Mouse (Mus musculus) C2C12 (cell line): ENCODE data around the gene Cabp1.

Source experiments
- CTCF ChIP-seq: IDR thresholded peaks from one replicate; pipeline ENCODE4 v1.5.1; 2011; ENCODE audit not compliant: control insufficient read depth, insufficient read depth, insufficient read length
- FOSL1 ChIP-seq: IDR thresholded peaks from one replicate; pipeline ENCODE4 v1.8.0; 2011; ENCODE audit warnings: mild to moderate bottlenecking, low read length; ENCODE audit not compliant: poor library complexity, insufficient read depth, severe bottlenecking
- USF1 ChIP-seq: IDR thresholded peaks from one replicate; pipeline ENCODE4 v1.6.1; 2011; ENCODE audit warnings: low read depth, mild to moderate bottlenecking, control low read depth, moderate library complexity

DNA sequence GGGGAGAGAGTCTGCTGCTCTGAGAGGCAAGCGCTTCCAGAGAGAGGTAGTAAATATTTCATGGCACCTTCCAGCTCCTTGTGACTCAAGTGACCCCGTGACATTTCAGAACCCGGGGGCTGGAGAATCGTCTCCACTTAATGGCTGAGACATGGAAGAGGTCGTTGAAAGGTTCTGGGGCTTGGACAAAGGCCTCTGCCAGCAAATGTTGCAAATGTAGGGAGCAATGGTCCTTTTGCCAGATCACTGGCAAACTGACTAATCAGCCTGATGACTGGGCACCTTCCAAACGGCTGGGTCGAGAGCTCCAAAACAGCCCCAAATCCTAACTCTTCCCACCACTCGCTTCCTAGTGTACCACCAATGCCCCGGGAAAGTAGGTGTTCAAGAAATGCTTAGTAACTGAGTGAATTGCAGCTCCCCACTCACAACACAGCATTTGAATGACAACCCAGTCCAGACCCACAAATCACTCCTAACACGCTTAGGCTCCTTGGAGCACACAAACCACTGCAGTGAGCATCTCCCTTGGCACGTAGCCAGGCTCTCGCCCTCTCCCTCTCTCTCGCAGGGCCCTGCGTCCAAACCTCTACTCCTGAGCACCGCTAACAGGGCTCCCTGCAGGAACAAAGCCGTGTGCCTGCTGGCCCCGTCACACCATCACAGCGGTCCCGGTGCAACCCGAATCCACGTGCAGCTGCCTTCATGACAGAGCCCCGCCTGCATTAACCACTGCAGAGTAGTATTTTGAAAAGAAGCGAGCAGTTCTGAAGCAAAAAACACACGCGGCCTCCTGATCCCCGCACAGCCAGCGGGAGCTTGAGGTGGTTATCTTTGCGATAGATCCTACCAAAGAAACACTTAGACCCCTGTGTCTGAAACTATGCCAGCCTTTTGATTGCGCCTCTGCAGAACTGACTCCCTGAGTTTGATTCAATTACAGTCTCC, 2.0 kb downstream of the Cabp1 start:
- TF ChIP-seq FOSL1 (no peak), CTCF (no peak), USF1 (no peak)
